Mouse (Mus musculus) kidney, adult 2 months (tissue): ENCODE measurements at regions not wholly inside any gene's neighbourhood (a gene's known extent, or its start where the extent isn't known, plus 50 kb on each side); places are given as distances from the start of the nearest gene placed in this dataset.

Experiments
- DNase-seq: peaks from one replicate; pipeline ENCODE4 v3.0.0; 2021
- H3K27ac ChIP-seq: fragments of 200-500 bp; 2 replicates; pipeline ENCODE4 v1.5.1; 2012; ENCODE audit warnings: low read depth, low read length, control low read depth, inconsistent platforms; ENCODE audit not compliant: insufficient read depth
- H3K27me3 ChIP-seq: fragments of 200-500 bp; replicated peaks from 2 replicates; pipeline ENCODE4 v1.6.1; 2012; ENCODE audit warnings: mild to moderate bottlenecking, moderate library complexity, low read length, inconsistent platforms; ENCODE audit not compliant: control insufficient read depth, insufficient read depth
- H3K36me3 ChIP-seq: fragments of 200-500 bp; 2 replicates; pipeline ENCODE4 v1.6.1; 2012; ENCODE audit warnings: mild to moderate bottlenecking, moderate library complexity, low read length, inconsistent platforms; ENCODE audit not compliant: control insufficient read depth, insufficient read depth
- H3K4me1 ChIP-seq: fragments of 200-500 bp; 2 replicates; pipeline ENCODE4 v1.6.1; 2011; ENCODE audit warnings: low read length; ENCODE audit not compliant: control insufficient read depth, insufficient read depth
- H3K4me3 ChIP-seq: fragments of 200-500 bp; 2 replicates; pipeline ENCODE4 v1.5.1; 2011; ENCODE audit warnings: mild to moderate bottlenecking, low read depth, low read length, control low read depth; ENCODE audit not compliant: insufficient read depth
- CTCF ChIP-seq: fragments of 200-500 bp; conservative IDR thresholded peaks from 2 replicates; pipeline ENCODE4 v1.5.1; 2011; ENCODE audit warnings: low read depth, mild to moderate bottlenecking, control low read depth, low read length, moderate library complexity, mixed read lengths; ENCODE audit not compliant: insufficient read depth, insufficient read length
- POLR2A ChIP-seq: fragments of 200-500 bp; IDR thresholded peaks from one replicate; pipeline ENCODE4 v1.6.1; 2011; ENCODE audit warnings: low read depth, low read length, control low read depth
- WGBS: fragments of 180-500 bp; shearing (Covaris S2); methylation state at CpG from one replicate; pipeline ENCODE4 v1.1.7; 2018; 5-methylcytosine and 5-hydroxymethylcytosine counted together

GRCm38 (mm10) chr3:101694311-101694710 lies 89.8 kb upstream of the Atp1a1 start:
- Histone ChIP-seq H3K27me3 (no peaks in the 10 kb centered on the region), H3K4me1 (no peaks in the 10 kb centered on the region), H3K4me3 (no peak overlapping the region), H3K27ac (no peak overlapping the region), H3K36me3 (no peaks in the 10 kb centered on the region)
- DNase-seq = no peak
- WGBS = 76% methylated on average over 1 of the region's 1 CpGs
- TF ChIP-seq POLR2A = no peak
- no peak for TF ChIP-seq CTCF

- TF ChIP-seq POLR2A = no peak
- no peak for TF ChIP-seq CTCF
- whole genome bisulfite sequencing = 67% methylated on average over 8 of the region's 8 CpGs
- no peaks in the 10 kb centered on the region for H3K36me3 ChIP-seq
Measured at GRCm38 (mm10) chr3:101691937-101692604, 87.6 kb upstream of the Atp1a1 start.

GRCm38 (mm10) chr3:101690779-101691178 lies 86.3 kb upstream of the Atp1a1 start:
- no peak for DNase-seq
- Histone ChIP-seq H3K36me3 (no peaks in the 10 kb centered on the region), H3K4me3 (no peak overlapping the region), H3K27ac (no peak overlapping the region), H3K27me3 (no peaks in the 10 kb centered on the region), H3K4me1 (no peaks in the 10 kb centered on the region)
- TF ChIP-seq CTCF = no peak
- TF ChIP-seq POLR2A = no peak
- 90% methylated on average over 2 of the region's 2 CpGs for WGBS

More at GRCm38 (mm10) chr3:101691937-101692604, 87.6 kb upstream of the Atp1a1 start:
- H3K27me3 ChIP-seq = no peaks in the 10 kb centered on the region
- no peak for DNase-seq
- no peak overlapping the region for H3K4me3 ChIP-seq
- no peak overlapping the region for H3K27ac ChIP-seq
- no peaks in the 10 kb centered on the region for H3K4me1 ChIP-seq

GRCm38 (mm10) chr3:101690222-101690621 lies 85.7 kb upstream of the Atp1a1 start:
- Histone ChIP-seq H3K4me1 (no peaks in the 10 kb centered on the region), H3K27ac (no peak overlapping the region), H3K36me3 (no peaks in the 10 kb centered on the region), H3K4me3 (no peak overlapping the region), H3K27me3 (no peaks in the 10 kb centered on the region)
- 86% methylated on average over 6 of the region's 6 CpGs for WGBS
- no peak for TF ChIP-seq CTCF
- TF ChIP-seq POLR2A = no peak
- no peak for DNase-seq

GRCm38 (mm10) chr3:101685203-101685602 lies 80.7 kb upstream of the Atp1a1 start:
- H3K27me3 ChIP-seq = no peaks in the 10 kb centered on the region
- H3K36me3 ChIP-seq = no peaks in the 10 kb centered on the region
- H3K27ac ChIP-seq = no peak overlapping the region
- 65% methylated on average over 7 of the region's 7 CpGs for WGBS
- no peak for DNase-seq
- H3K4me3 ChIP-seq = no peak overlapping the region
- no peaks in the 10 kb centered on the region for H3K4me1 ChIP-seq
- TF ChIP-seq POLR2A = no peak
- no peak for TF ChIP-seq CTCF

- Histone ChIP-seq H3K4me1 (peaks cover 16% of the 10 kb centered on the region), H3K27ac (no peak overlapping the region), H3K27me3 (no peaks in the 10 kb centered on the region), H3K4me3 (no peak overlapping the region), H3K36me3 (no peaks in the 10 kb centered on the region)
- DNase-seq = peak; percentile 53
- WGBS = 72% methylated on average over 4 of the region's 4 CpGs
- TF ChIP-seq CTCF (no peak), POLR2A (no peak)
Measured at GRCm38 (mm10) chr3:101672943-101673342, 68.5 kb upstream of the Atp1a1 start.

GRCm38 (mm10) chr3:101670561-101671001 lies 66.1 kb upstream of the Atp1a1 start:
- Histone ChIP-seq H3K36me3 (no peaks in the 10 kb centered on the region), H3K27ac (peak overlapping the region; percentile 75), H3K27me3 (no peaks in the 10 kb centered on the region), H3K4me3 (no peak overlapping the region), H3K4me1 (peaks cover 20% of the 10 kb centered on the region)
- WGBS = 28% methylated on average over 8 of the region's 8 CpGs
- peak; percentile 93 for DNase-seq
- TF ChIP-seq POLR2A = no peak
- TF ChIP-seq CTCF = no peak
